Mouse (Mus musculus): ENCODE measurements around the gene Mepe. TPM values are rescaled to one million over a fixed set of nuclear protein-coding genes. Genes with fewer than 3 reads are reported as not detected.

Gene Mepe
- polyA plus RNA-seq (2014; fragmentation: Nextera tagmentation; extraction: Ambion mirVana) = 0.55 and 0.58 TPM in 2 replicates

- 84% methylated on average over 6 of the region's 6 CpGs for WGBS
- H3K9me3 ChIP-seq (ENCODE audit: control insufficient read depth, low read length) = no peaks in the 10 kb centered on the region
Measured at GRCm38 (mm10) chr5:104325029-104325428, at the start of gene Mepe. TSS of gene Mepe (plus strand) at chr5:104325329.

DNA sequence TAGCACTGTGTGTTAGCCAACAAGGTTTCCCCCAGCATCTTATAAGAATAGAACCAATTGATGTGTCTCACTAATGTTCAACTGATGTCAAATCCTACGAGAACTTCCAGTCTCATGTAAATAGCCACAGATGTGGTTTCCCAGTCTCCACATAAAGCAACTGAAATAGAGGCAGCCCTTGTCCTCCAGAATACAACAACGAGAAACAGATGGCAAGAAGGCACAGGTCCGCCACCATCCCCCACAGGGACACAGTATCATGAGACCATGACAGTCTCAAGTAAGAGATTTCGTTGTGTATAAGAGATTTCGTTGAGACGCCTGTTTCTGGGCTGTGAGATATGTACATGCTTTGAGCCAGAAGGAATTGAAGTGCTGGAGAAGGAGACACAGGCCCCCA is 30.9 kb upstream of the Mepe start:
- H3K4me2 ChIP-seq (ENCODE audit: low read depth, low read length) = no peak overlapping the region
- 27% methylated on average over 6 of the region's 6 CpGs for WGBS
- no peak overlapping the region for H3K4me3 ChIP-seq (ENCODE audit: low read depth, low read length)
- H3K9me3 ChIP-seq (ENCODE audit: control insufficient read depth, low read length) = no peaks in the 10 kb centered on the region
- no peaks in the 10 kb centered on the region for H3K27me3 ChIP-seq (replicated peaks; ENCODE audit: control insufficient read depth, insufficient read depth, low read length)
- H3K27ac ChIP-seq (replicated peaks; ENCODE audit: low read depth, low read length) = no peak overlapping the region
- no peak for ATAC-seq (ENCODE audit: low read depth)
- no peak overlapping the region for H3K9ac ChIP-seq (ENCODE audit: low read depth, low read length)
- 0 out of 2 replicates have a peak, but pooled peaks cover 2% of the 10 kb centered on the region for H3K4me1 ChIP-seq (ENCODE audit: control insufficient read depth, insufficient read depth, low read length)
- no peaks in the 10 kb centered on the region for H3K36me3 ChIP-seq (ENCODE audit: control insufficient read depth, insufficient read depth, low read length)
- DNase-seq (ENCODE audit: low spot score) = peak; percentile 8

More at GRCm38 (mm10) chr5:104325029-104325428, at the start of gene Mepe:
- H3K27ac ChIP-seq (replicated peaks; ENCODE audit: low read depth, low read length) = no peak within 1 kb of the TSS
- H3K9ac ChIP-seq (ENCODE audit: low read depth, low read length) = no peak within 1 kb of the TSS
- no peak within 1 kb of the TSS for H3K4me3 ChIP-seq (ENCODE audit: low read depth, low read length)
- no peaks in the 10 kb centered on the region for H3K36me3 ChIP-seq (ENCODE audit: control insufficient read depth, insufficient read depth, low read length)
- H3K4me2 ChIP-seq (ENCODE audit: low read depth, low read length) = no peak within 1 kb of the TSS
- no peak for ATAC-seq (ENCODE audit: low read depth)
- no peak for DNase-seq (ENCODE audit: low spot score)
- H3K27me3 ChIP-seq (replicated peaks; ENCODE audit: control insufficient read depth, insufficient read depth, low read length) = no peaks in the 10 kb centered on the region
- no peaks in the 10 kb centered on the region for H3K4me1 ChIP-seq (ENCODE audit: control insufficient read depth, insufficient read depth, low read length)

GRCm38 (mm10) chr5:104298994-104299393 is 26.1 kb upstream of the Mepe start, which contains the start of gene Ibsp:
TSS of gene Ibsp (plus strand) at chr5:104299171.
- H3K27me3 ChIP-seq (replicated peaks; ENCODE audit: control insufficient read depth, insufficient read depth, low read length) = no peaks in the 10 kb centered on the region
- 56% methylated on average over 6 of the region's 6 CpGs for WGBS
- H3K4me1 ChIP-seq (ENCODE audit: control insufficient read depth, insufficient read depth, low read length) = 0 out of 2 replicates have a peak, but pooled peaks cover 4% of the 10 kb centered on the region
- peak; percentile 76 for DNase-seq (ENCODE audit: low spot score)
- no peak within 1 kb of the TSS for H3K4me2 ChIP-seq (ENCODE audit: low read depth, low read length)
- no peak within 1 kb of the TSS for H3K27ac ChIP-seq (replicated peaks; ENCODE audit: low read depth, low read length)
- no peak within 1 kb of the TSS for H3K9ac ChIP-seq (ENCODE audit: low read depth, low read length)
- peak; percentile 41; the same call in 1 of the 2 replicates for ATAC-seq (ENCODE audit: low read depth)
- no peak within 1 kb of the TSS for H3K4me3 ChIP-seq (ENCODE audit: low read depth, low read length)
- no peaks in the 10 kb centered on the region for H3K36me3 ChIP-seq (ENCODE audit: control insufficient read depth, insufficient read depth, low read length)
- H3K9me3 ChIP-seq (ENCODE audit: control insufficient read depth, low read length) = no peaks in the 10 kb centered on the region

DNA sequence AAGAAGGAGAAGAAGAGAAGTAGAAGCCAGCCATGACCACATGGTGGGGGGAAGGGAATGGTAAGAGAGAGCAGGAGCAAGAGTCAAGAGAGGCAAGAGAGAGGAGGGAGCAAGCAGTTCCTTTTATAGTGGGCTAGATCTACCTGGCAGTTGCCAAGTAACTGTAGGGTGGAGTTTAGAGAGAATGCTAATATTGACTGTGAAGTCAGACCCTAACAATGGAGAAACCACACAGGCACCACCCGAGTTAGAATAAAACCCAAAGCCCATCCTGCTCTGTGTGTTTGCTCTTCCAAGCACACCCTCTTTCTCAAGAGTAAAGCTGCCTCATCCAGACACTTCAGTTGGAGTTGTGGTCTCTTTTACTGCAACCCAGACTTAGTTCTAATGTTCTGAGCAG is 11.1 kb upstream of the Mepe start:
- DNase-seq (ENCODE audit: low spot score) (peak; percentile 4), ATAC-seq (ENCODE audit: low read depth) (no peak)
- no peak overlapping the region for H3K27ac ChIP-seq (replicated peaks; ENCODE audit: low read depth, low read length)
- 62% methylated on average over 1 of the region's 1 CpGs for WGBS
- no peaks in the 10 kb centered on the region for H3K4me1 ChIP-seq (ENCODE audit: control insufficient read depth, insufficient read depth, low read length)
- no peak overlapping the region for H3K4me2 ChIP-seq (ENCODE audit: low read depth, low read length)
- no peak overlapping the region for H3K9ac ChIP-seq (ENCODE audit: low read depth, low read length)
- no peak overlapping the region for H3K4me3 ChIP-seq (ENCODE audit: low read depth, low read length)
- H3K9me3 ChIP-seq (ENCODE audit: control insufficient read depth, low read length) = no peaks in the 10 kb centered on the region
- no peaks in the 10 kb centered on the region for H3K27me3 ChIP-seq (replicated peaks; ENCODE audit: control insufficient read depth, insufficient read depth, low read length)
- H3K36me3 ChIP-seq (ENCODE audit: control insufficient read depth, insufficient read depth, low read length) = no peaks in the 10 kb centered on the region

DNA sequence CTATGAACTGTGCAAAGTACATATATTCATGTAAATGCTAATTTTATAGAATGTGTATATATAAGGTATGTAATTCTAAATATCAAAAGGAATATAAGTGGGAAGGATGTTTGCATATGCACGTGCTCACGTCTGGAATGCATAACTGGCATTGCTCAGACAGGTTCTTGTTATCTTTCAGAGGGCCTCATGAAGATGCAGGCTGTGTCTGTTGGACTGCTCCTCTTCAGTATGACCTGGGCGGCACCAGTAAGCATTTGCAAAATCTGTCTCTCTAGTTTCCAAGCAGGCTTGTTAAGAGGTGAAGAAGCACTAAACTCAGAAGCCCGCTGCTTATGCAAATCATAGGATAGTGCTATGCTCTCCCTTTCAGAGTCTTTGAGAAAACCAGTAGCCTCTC is 1.8 kb downstream of the Mepe start:
- H3K9me3 ChIP-seq (ENCODE audit: control insufficient read depth, low read length) = no peaks in the 10 kb centered on the region
- H3K36me3 ChIP-seq (ENCODE audit: control insufficient read depth, insufficient read depth, low read length) = no peaks in the 10 kb centered on the region
- no peaks in the 10 kb centered on the region for H3K4me1 ChIP-seq (ENCODE audit: control insufficient read depth, insufficient read depth, low read length)
- H3K27me3 ChIP-seq (replicated peaks; ENCODE audit: control insufficient read depth, insufficient read depth, low read length) = no peaks in the 10 kb centered on the region
- 61% methylated on average over 4 of the region's 4 CpGs for WGBS
- no peak overlapping the region for H3K27ac ChIP-seq (replicated peaks; ENCODE audit: low read depth, low read length)
- no peak overlapping the region for H3K9ac ChIP-seq (ENCODE audit: low read depth, low read length)
- H3K4me3 ChIP-seq (ENCODE audit: low read depth, low read length) = no peak overlapping the region
- H3K4me2 ChIP-seq (ENCODE audit: low read depth, low read length) = no peak overlapping the region
- no peak for ATAC-seq (ENCODE audit: low read depth)
- DNase-seq (ENCODE audit: low spot score) = no peak

GRCm38 (mm10) chr5:104327389-104327788 is 2.3 kb downstream of the Mepe start:
- no peak for ATAC-seq (ENCODE audit: low read depth)
- no peaks in the 10 kb centered on the region for H3K9me3 ChIP-seq (ENCODE audit: control insufficient read depth, low read length)
- H3K4me2 ChIP-seq (ENCODE audit: low read depth, low read length) = no peak overlapping the region
- H3K27ac ChIP-seq (replicated peaks; ENCODE audit: low read depth, low read length) = no peak overlapping the region
- H3K27me3 ChIP-seq (replicated peaks; ENCODE audit: control insufficient read depth, insufficient read depth, low read length) = no peaks in the 10 kb centered on the region
- no peak overlapping the region for H3K9ac ChIP-seq (ENCODE audit: low read depth, low read length)
- H3K36me3 ChIP-seq (ENCODE audit: control insufficient read depth, insufficient read depth, low read length) = no peaks in the 10 kb centered on the region
- H3K4me1 ChIP-seq (ENCODE audit: control insufficient read depth, insufficient read depth, low read length) = no peaks in the 10 kb centered on the region
- 73% methylated on average over 8 of the region's 8 CpGs for whole genome bisulfite sequencing
- no peak overlapping the region for H3K4me3 ChIP-seq (ENCODE audit: low read depth, low read length)
- no peak for DNase-seq (ENCODE audit: low spot score)

DNA sequence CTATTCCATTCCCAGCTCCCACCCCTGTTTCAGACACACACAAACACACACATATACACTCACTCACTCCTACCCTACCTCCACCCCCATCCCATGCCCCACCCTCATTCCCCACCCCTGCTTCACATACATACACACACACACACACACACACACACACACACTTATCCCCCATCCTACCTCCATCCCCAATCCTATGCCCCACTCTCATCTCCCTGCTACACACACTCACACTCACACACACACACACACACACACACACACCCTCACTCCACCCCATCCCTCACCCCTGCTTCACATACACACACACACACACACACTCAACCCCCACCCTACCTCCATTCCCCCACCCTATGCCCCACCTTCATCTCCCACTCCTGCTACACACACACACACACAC is 2.7 kb downstream of the Mepe start:
- Histone ChIP-seq H3K4me3 (ENCODE audit: low read depth, low read length) (no peak overlapping the region), H3K27ac (replicated peaks; ENCODE audit: low read depth, low read length) (no peak overlapping the region), H3K27me3 (replicated peaks; ENCODE audit: control insufficient read depth, insufficient read depth, low read length) (no peaks in the 10 kb centered on the region), H3K36me3 (ENCODE audit: control insufficient read depth, insufficient read depth, low read length) (no peaks in the 10 kb centered on the region), H3K9ac (ENCODE audit: low read depth, low read length) (no peak overlapping the region), H3K4me1 (ENCODE audit: control insufficient read depth, insufficient read depth, low read length) (no peaks in the 10 kb centered on the region), H3K4me2 (ENCODE audit: low read depth, low read length) (no peak overlapping the region), H3K9me3 (ENCODE audit: control insufficient read depth, low read length) (no peaks in the 10 kb centered on the region)
- ATAC-seq (ENCODE audit: low read depth) (no peak), DNase-seq (ENCODE audit: low spot score) (no peak)

DNA sequence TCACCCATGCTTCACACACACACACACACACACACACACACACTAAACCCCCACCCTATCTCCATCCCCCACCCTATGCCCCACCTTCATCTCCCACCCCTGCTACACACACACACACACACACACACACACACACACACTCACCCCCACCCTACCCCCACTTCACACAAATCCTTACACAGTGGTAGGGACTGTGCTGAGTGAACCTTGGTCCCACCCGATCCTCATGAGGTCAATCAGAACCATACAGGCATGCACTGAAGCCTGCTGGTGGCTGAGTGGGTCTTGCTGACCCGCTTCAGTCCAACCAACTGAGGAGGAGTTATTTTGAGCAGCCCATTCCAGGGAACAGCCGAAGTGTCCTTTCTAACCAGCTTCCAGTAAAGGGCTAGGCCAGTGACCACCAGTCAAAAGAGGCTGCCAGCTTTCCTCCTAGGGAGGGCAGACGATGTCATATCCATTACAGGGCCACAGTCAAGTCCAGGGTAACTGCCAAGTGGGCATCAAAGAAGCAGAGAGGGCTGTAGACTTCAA is 3.3 kb downstream of the Mepe start:
- Histone ChIP-seq H3K36me3 (ENCODE audit: control insufficient read depth, insufficient read depth, low read length) (no peaks in the 10 kb centered on the region), H3K4me2 (ENCODE audit: low read depth, low read length) (no peak overlapping the region), H3K27ac (replicated peaks; ENCODE audit: low read depth, low read length) (no peak overlapping the region), H3K27me3 (replicated peaks; ENCODE audit: control insufficient read depth, insufficient read depth, low read length) (no peaks in the 10 kb centered on the region), H3K4me3 (ENCODE audit: low read depth, low read length) (no peak overlapping the region), H3K9ac (ENCODE audit: low read depth, low read length) (no peak overlapping the region), H3K9me3 (ENCODE audit: control insufficient read depth, low read length) (no peaks in the 10 kb centered on the region), H3K4me1 (ENCODE audit: control insufficient read depth, insufficient read depth, low read length) (no peaks in the 10 kb centered on the region)
- DNase-seq (ENCODE audit: low spot score) = no peak
- whole genome bisulfite sequencing = 68% methylated on average over 4 of the region's 4 CpGs
- ATAC-seq (ENCODE audit: low read depth) = no peak

DNA sequence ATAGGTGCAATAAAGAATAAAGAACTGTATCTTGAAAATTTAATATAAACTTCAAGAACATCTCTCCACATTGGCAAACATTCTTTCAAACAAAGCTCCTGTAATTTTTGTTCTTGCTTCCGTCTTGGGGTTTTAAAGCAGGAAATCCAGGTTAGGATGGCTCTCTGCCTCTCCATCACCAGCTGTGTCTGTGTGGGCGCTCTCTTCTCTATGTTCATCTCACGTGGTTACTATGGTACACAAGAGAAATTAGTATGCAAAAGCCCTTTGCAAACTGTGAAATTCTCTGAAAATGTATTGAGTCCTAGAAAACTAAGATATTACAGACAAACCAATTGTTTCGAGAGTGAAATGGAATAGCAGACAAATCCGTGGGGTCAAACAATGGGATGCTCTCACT is 4.3 kb downstream of the Mepe start:
- no peak overlapping the region for H3K4me3 ChIP-seq (ENCODE audit: low read depth, low read length)
- H3K36me3 ChIP-seq (ENCODE audit: control insufficient read depth, insufficient read depth, low read length) = no peaks in the 10 kb centered on the region
- no peaks in the 10 kb centered on the region for H3K27me3 ChIP-seq (replicated peaks; ENCODE audit: control insufficient read depth, insufficient read depth, low read length)
- no peak overlapping the region for H3K9ac ChIP-seq (ENCODE audit: low read depth, low read length)
- H3K4me2 ChIP-seq (ENCODE audit: low read depth, low read length) = no peak overlapping the region
- 75% methylated on average over 5 of the region's 5 CpGs for WGBS
- ATAC-seq (ENCODE audit: low read depth) = no peak
- H3K27ac ChIP-seq (replicated peaks; ENCODE audit: low read depth, low read length) = no peak overlapping the region
- DNase-seq (ENCODE audit: low spot score) = no peak
- H3K9me3 ChIP-seq (ENCODE audit: control insufficient read depth, low read length) = no peaks in the 10 kb centered on the region
- no peaks in the 10 kb centered on the region for H3K4me1 ChIP-seq (ENCODE audit: control insufficient read depth, insufficient read depth, low read length)
